Mouse (Mus musculus): ENCODE data around the gene Dbt. TPM values are rescaled to one million over a fixed set of nuclear protein-coding genes. Genes with fewer than 3 reads are reported as not detected.
A peak's percentile ranks its signal among the peaks of the same experiment; 100 is the strongest.
"Not testable (repeated sequence)": the region's sequence is repeated elsewhere in the genome, so short reads cannot be mapped to it uniquely, and the experiment has no call there.

Dbt gene
- polyA plus RNA-seq, 1 experiment from 2014 or later, result 15.7 TPM

DNA sequence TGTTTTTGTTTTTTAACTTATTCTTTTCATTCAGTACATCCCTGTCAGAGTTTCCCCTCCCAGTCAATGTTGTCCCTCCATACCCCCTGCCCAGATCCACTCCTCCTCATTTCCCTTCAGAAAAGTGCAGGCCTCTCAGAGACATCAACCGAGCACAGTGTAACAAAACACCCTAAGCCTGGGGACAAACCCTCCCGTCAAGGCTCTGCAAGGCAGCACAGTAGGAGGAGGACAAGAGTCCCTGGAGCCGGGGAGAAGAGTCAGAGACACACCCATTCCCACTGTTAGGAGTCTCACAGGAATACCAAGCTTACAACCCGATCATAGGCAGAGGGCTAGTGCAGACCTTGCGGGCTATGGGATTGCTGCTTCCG, 24.3 kb downstream of the Dbt start:
- DNase-seq, result no peak

GRCm38 (mm10) chr3:116542070-116542469, 29.2 kb downstream of the Dbt start:
- Histone ChIP-seq H3K4me1 (ENCODE audit: insufficient read depth) (no peaks in the 10 kb centered on the region), H3K9me3 (ENCODE audit: low read depth, low read length) (no peaks in the 10 kb centered on the region), H3K27ac (ENCODE audit: low read depth) (no peak overlapping the region), H3K36me3 (ENCODE audit: insufficient read depth) (peaks cover 27% of the 10 kb centered on the region), H3K9ac (no peak overlapping the region), H3K27me3 (ENCODE audit: insufficient read depth, low read length) (no peaks in the 10 kb centered on the region), H3K4me3 (ENCODE audit: low read depth, low read length) (no peak overlapping the region), H3K4me2 (no peak overlapping the region)
- DNase-seq (no peak), ATAC-seq (ENCODE audit: insufficient read depth) (no peak)
- no peak for TF ChIP-seq CTCF (IDR thresholded peaks at IDR 0.05; ENCODE audit: low read depth)
- 81% methylated on average over 2 of the region's 2 CpGs for WGBS

More for the DNA sequence above, 24.3 kb downstream of the Dbt start:
- Histone ChIP-seq H3K4me1 (ENCODE audit: insufficient read depth) (no peaks in the 10 kb centered on the region), H3K9me3 (ENCODE audit: low read depth, low read length) (no peaks in the 10 kb centered on the region), H3K27ac (ENCODE audit: low read depth) (no peak overlapping the region), H3K36me3 (ENCODE audit: insufficient read depth) (peaks cover 33% of the 10 kb centered on the region), H3K4me3 (ENCODE audit: low read depth, low read length) (no peak overlapping the region), H3K4me2 (no peak overlapping the region), H3K27me3 (ENCODE audit: insufficient read depth, low read length) (no peaks in the 10 kb centered on the region), H3K9ac (no peak overlapping the region)
- ATAC-seq (ENCODE audit: insufficient read depth), result no peak
- TF ChIP-seq CTCF (IDR thresholded peaks at IDR 0.05; ENCODE audit: low read depth), result no peak
- WGBS, result 64% methylated on average over 6 of the region's 6 CpGs

DNA sequence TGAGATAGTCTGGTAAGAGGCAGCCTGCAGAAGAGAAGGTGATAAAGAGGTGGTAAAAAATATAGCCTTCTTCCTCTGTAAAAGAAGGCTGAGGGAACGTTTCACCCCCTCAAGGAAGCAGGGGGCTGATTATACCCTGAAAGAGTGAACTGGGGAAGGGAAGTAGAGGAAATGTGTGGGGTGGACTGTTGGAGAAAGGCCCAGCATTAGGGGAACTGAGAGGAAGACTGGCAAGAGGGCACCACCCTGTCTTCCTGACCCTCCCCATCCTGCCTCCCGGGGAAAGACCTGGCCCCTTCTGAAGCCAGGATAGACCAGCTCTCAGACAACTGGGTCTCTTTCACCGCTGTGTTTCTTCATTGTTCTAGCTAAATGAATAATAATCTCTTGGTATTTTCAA, 29.7 kb downstream of the Dbt start:
- H3K36me3 ChIP-seq (ENCODE audit: insufficient read depth), result peaks cover 30% of the 10 kb centered on the region
- TF ChIP-seq CTCF (IDR thresholded peaks at IDR 0.05; ENCODE audit: low read depth), result no peak
- no peaks in the 10 kb centered on the region for H3K27me3 ChIP-seq (ENCODE audit: insufficient read depth, low read length)
- no peak overlapping the region for H3K27ac ChIP-seq (ENCODE audit: low read depth)
- H3K4me3 ChIP-seq (ENCODE audit: low read depth, low read length), result no peak overlapping the region
- no peaks in the 10 kb centered on the region for H3K9me3 ChIP-seq (ENCODE audit: low read depth, low read length)
- 65% methylated on average over 3 of the region's 3 CpGs for WGBS
- H3K4me1 ChIP-seq (ENCODE audit: insufficient read depth), result no peaks in the 10 kb centered on the region
- H3K9ac ChIP-seq, result no peak overlapping the region
- DNase-seq, result no peak
- ATAC-seq (ENCODE audit: insufficient read depth), result no peak
- no peak overlapping the region for H3K4me2 ChIP-seq

- peaks cover 28% of the 10 kb centered on the region for H3K36me3 ChIP-seq (ENCODE audit: insufficient read depth)
- no peak for TF ChIP-seq CTCF (IDR thresholded peaks at IDR 0.05; ENCODE audit: low read depth)
- no peaks in the 10 kb centered on the region for H3K27me3 ChIP-seq (ENCODE audit: insufficient read depth, low read length)
- DNase-seq, result no peak
- no peak overlapping the region for H3K9ac ChIP-seq
- no peak overlapping the region for H3K27ac ChIP-seq (ENCODE audit: low read depth)
- H3K4me2 ChIP-seq, result no peak overlapping the region
- 85% methylated on average over 5 of the region's 5 CpGs for WGBS
- no peaks in the 10 kb centered on the region for H3K4me1 ChIP-seq (ENCODE audit: insufficient read depth)
- no peaks in the 10 kb centered on the region for H3K9me3 ChIP-seq (ENCODE audit: low read depth, low read length)
- ATAC-seq (ENCODE audit: insufficient read depth), result no peak
- no peak overlapping the region for H3K4me3 ChIP-seq (ENCODE audit: low read depth, low read length)
Observed at GRCm38 (mm10) chr3:116547430-116547829, 34.6 kb downstream of the Dbt start.

- no peak for ATAC-seq (ENCODE audit: insufficient read depth)
- WGBS, result 89% methylated on average over 5 of the region's 5 CpGs
- no peak overlapping the region for H3K4me2 ChIP-seq
- DNase-seq, result no peak
- no peak overlapping the region for H3K9ac ChIP-seq
- H3K27ac ChIP-seq (ENCODE audit: low read depth), result no peak overlapping the region
- TF ChIP-seq CTCF (IDR thresholded peaks at IDR 0.05; ENCODE audit: low read depth), result no peak
- no peak overlapping the region for H3K4me3 ChIP-seq (ENCODE audit: low read depth, low read length)
- no peaks in the 10 kb centered on the region for H3K4me1 ChIP-seq (ENCODE audit: insufficient read depth)
- H3K9me3 ChIP-seq (ENCODE audit: low read depth, low read length), result no peaks in the 10 kb centered on the region
- no peaks in the 10 kb centered on the region for H3K27me3 ChIP-seq (ENCODE audit: insufficient read depth, low read length)
- H3K36me3 ChIP-seq (ENCODE audit: insufficient read depth), result peaks cover 18% of the 10 kb centered on the region
Observed at GRCm38 (mm10) chr3:116551362-116551761, 38.5 kb downstream of the Dbt start.

DNA sequence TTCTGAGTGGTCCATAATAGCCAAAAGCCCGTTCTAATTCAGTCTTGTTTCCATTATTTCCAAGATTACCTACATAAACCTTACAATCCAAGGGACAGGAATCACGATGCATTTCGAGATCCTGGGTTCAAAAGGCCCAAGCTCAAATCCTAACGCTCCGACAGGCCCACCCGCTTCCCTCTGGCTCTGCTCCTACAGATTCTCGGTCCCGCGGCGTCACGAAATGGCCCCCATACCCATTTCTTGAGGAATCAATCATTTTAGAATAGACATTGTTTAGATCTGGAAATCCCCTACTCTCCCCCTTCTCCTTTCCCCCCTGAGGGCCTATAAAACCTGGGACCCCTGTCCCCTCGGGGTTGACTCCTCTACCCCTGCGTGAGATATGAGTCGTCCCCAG, 48.4 kb downstream of the Dbt start:
- 92% methylated on average over 13 of the region's 14 CpGs for WGBS
- H3K27me3 ChIP-seq (ENCODE audit: insufficient read depth, low read length); H3K9me3 ChIP-seq (ENCODE audit: low read depth, low read length); H3K4me3 ChIP-seq (ENCODE audit: low read depth, low read length); H3K36me3 ChIP-seq (ENCODE audit: insufficient read depth); ATAC-seq (ENCODE audit: insufficient read depth); H3K27ac ChIP-seq (ENCODE audit: low read depth); H3K4me2 ChIP-seq; H3K4me1 ChIP-seq (ENCODE audit: insufficient read depth); H3K9ac ChIP-seq; DNase-seq: not testable (repeated sequence)

- Histone ChIP-seq H3K27ac (ENCODE audit: low read depth) (peak within 1 kb of the TSS; percentile 42; the same call in 1 of the 2 replicates), H3K27me3 (ENCODE audit: insufficient read depth, low read length) (no peaks in the 10 kb centered on the region), H3K9me3 (ENCODE audit: low read depth, low read length) (no peaks in the 10 kb centered on the region), H3K9ac (0 out of 2 replicates have a peak within 1 kb of the TSS, but pooled peaks have one; percentile 4), H3K4me2 (peak within 1 kb of the TSS; percentile 37), H3K36me3 (ENCODE audit: insufficient read depth) (no peaks in the 10 kb centered on the region), H3K4me3 (ENCODE audit: low read depth, low read length) (peak within 1 kb of the TSS; percentile 2; the same call in 1 of the 2 replicates), H3K4me1 (ENCODE audit: insufficient read depth) (no peaks in the 10 kb centered on the region)
- TF ChIP-seq CTCF (IDR thresholded peaks at IDR 0.05; ENCODE audit: low read depth), result no peak
- no peak for DNase-seq
- 37% methylated on average over 7 of the region's 7 CpGs for WGBS
- peak; percentile 54 for ATAC-seq (ENCODE audit: insufficient read depth)
Observed at GRCm38 (mm10) chr3:116562408-116563094, 49.7 kb downstream of the Dbt start, which contains the start of gene Lrrc39. TSS of gene Lrrc39 (plus strand) at chr3:116562973.

Data from lung, embryonic 14.5 days (tissue).